Mouse (Mus musculus) kidney, postnatal 25 days (tissue): Measurements from ENCODE around the gene Homer2.

Source experiments
- DNase-seq, 2 experiments: peaks; one replicate each; pipeline ENCODE4 v3.0.0; 2021; ENCODE audit warnings: mixed read lengths in 2 of 2

Gene Homer2

GRCm38 (mm10) chr7:81559231-81559980 is 147.9 kb downstream of the Homer2 start:
- no peak for DNase-seq

GRCm38 (mm10) chr7:81557985-81558360 is 149.4 kb downstream of the Homer2 start:
- DNase-seq = no peak

GRCm38 (mm10) chr7:81557252-81557984 is 149.9 kb downstream of the Homer2 start:
- DNase-seq = no peak

- DNase-seq = no peak
These were observed 150.5 kb downstream of the Homer2 start for GRCm38 (mm10) chr7:81556839-81557238.

- peak in 1 of 2 experiments; percentile 46 for DNase-seq
These were observed 153.0 kb downstream of the Homer2 start for GRCm38 (mm10) chr7:81554369-81554768.

- no peak for DNase-seq
These were observed 153.7 kb downstream of the Homer2 start for GRCm38 (mm10) chr7:81553589-81553988.
